Mouse (Mus musculus) cerebellum, adult 2 months (tissue): ENCODE results near the gene Pip5kl1. TPM values are rescaled to one million over a fixed set of nuclear protein-coding genes. Genes with fewer than 3 reads are reported as not detected.
A peak's percentile ranks its signal among the peaks of the same experiment; 100 is the strongest.

Source experiments
- DNase-seq, 2 experiments: peaks; one replicate each; pipeline ENCODE4 v3.0.0; 2021
- H3K27ac ChIP-seq: fragments of 200-500 bp; 2 replicates; pipeline ENCODE4 v1.5.1; 2012; ENCODE audit warnings: low read length, control low read depth, inconsistent platforms; ENCODE audit not compliant: insufficient read depth
- H3K27me3 ChIP-seq: fragments of 200-500 bp; 2 replicates; pipeline ENCODE4 v1.6.1; 2012; ENCODE audit warnings: inconsistent platforms, mild to moderate bottlenecking, low read length, moderate library complexity; ENCODE audit not compliant: control insufficient read depth, insufficient read depth
- H3K4me1 ChIP-seq: fragments of 200-500 bp; 2 replicates; pipeline ENCODE4 v1.6.1; 2011; ENCODE audit warnings: low read length; ENCODE audit not compliant: control insufficient read depth, insufficient read depth
- H3K4me3 ChIP-seq: fragments of 200-500 bp; replicated peaks from 2 replicates; pipeline ENCODE3; 2011; ENCODE audit warnings: mild to moderate bottlenecking, low read depth, low read length, control low read depth; ENCODE audit not compliant: insufficient read depth
- CTCF ChIP-seq: fragments of 200-500 bp; IDR thresholded peaks from 2 replicates; pipeline ENCODE4 v1.5.1; 2011; ENCODE audit warnings: low read depth, mild to moderate bottlenecking, control low read depth, low read length, moderate library complexity, borderline replicate concordance; ENCODE audit not compliant: insufficient read depth
- POLR2A ChIP-seq: fragments of 200-500 bp; IDR thresholded peaks from 2 replicates; pipeline ENCODE4 v1.6.1; 2011; ENCODE audit warnings: low read length, control low read depth, borderline replicate concordance; ENCODE audit not compliant: insufficient read depth
- WGBS: fragments of 180-500 bp; shearing (Covaris S2); methylation state at CpG from one replicate; pipeline ENCODE4 v1.1.7; 2018; 5-methylcytosine and 5-hydroxymethylcytosine counted together
- polyA plus RNA-seq: library from polyadenylated mRNA; depleted of rRNA; stranded (reverse); fragments of >200 nt; gene quantifications from 2 replicates; pipeline ENCODE4 v1.2.3, GENCODE M21; 2012

Gene Pip5kl1
- polyA plus RNA-seq, 1 experiment, result 28.4 TPM

GRCm38 (mm10) chr2:32590224-32590623, 15.6 kb downstream of the Pip5kl1 start:
- H3K27me3 ChIP-seq, result no peaks in the 10 kb centered on the region
- peaks cover 31% of the 10 kb centered on the region for H3K4me1 ChIP-seq
- H3K27ac ChIP-seq, result peak overlapping the region; percentile 95
- peak in 1 of 2 experiments; percentile 55 for DNase-seq
- WGBS, result 11% methylated on average over 10 of the region's 10 CpGs
- H3K4me3 ChIP-seq, result peak overlapping the region; percentile 76
- TF ChIP-seq POLR2A (no peak), CTCF (no peak)

- TF ChIP-seq CTCF (no peak), POLR2A (no peak)
- no peak overlapping the region for H3K4me3 ChIP-seq
- 9% methylated on average over 6 of the region's 6 CpGs for WGBS
Observed at GRCm38 (mm10) chr2:32591249-32591648, 16.7 kb downstream of the Pip5kl1 start.

GRCm38 (mm10) chr2:32596725-32597124, 22.1 kb downstream of the Pip5kl1 start:
- WGBS, result 12% methylated on average over 13 of the region's 13 CpGs
- no peak overlapping the region for H3K4me3 ChIP-seq
- H3K4me1 ChIP-seq, result peaks cover 71% of the 10 kb centered on the region
- H3K27me3 ChIP-seq, result no peaks in the 10 kb centered on the region
- DNase-seq, result peak; percentile 92 to 95
- H3K27ac ChIP-seq, result peak overlapping the region; percentile 78
- no peak for TF ChIP-seq POLR2A
- no peak for TF ChIP-seq CTCF

More at GRCm38 (mm10) chr2:32591249-32591648, 16.7 kb downstream of the Pip5kl1 start:
- Histone ChIP-seq H3K27ac (no peak overlapping the region), H3K27me3 (no peaks in the 10 kb centered on the region), H3K4me1 (peaks cover 39% of the 10 kb centered on the region)
- peak; percentile 47 to 67 for DNase-seq

- WGBS, result 36% methylated on average over 5 of the region's 5 CpGs
- H3K4me3 ChIP-seq, result no peak overlapping the region
- H3K27me3 ChIP-seq, result no peaks in the 10 kb centered on the region
- peaks cover 75% of the 10 kb centered on the region for H3K4me1 ChIP-seq
- TF ChIP-seq CTCF (no peak), POLR2A (no peak)
- peak overlapping the region; percentile 78 for H3K27ac ChIP-seq
- DNase-seq, result no peak
Observed at GRCm38 (mm10) chr2:32597248-32597647, 22.7 kb downstream of the Pip5kl1 start.

GRCm38 (mm10) chr2:32597699-32598098, 23.1 kb downstream of the Pip5kl1 start:
- WGBS, result 60% methylated on average over 5 of the region's 5 CpGs
- TF ChIP-seq CTCF (no peak), POLR2A (no peak)
- DNase-seq, result peak in 1 of 2 experiments; percentile 46
- H3K27me3 ChIP-seq, result no peaks in the 10 kb centered on the region
- H3K27ac ChIP-seq, result peak overlapping the region; percentile 78
- peaks cover 74% of the 10 kb centered on the region for H3K4me1 ChIP-seq
- no peak overlapping the region for H3K4me3 ChIP-seq

- DNase-seq, result peak; percentile 70 to 75
- 7% methylated on average over 8 of the region's 8 CpGs for WGBS
- H3K27me3 ChIP-seq, result no peaks in the 10 kb centered on the region
- H3K4me1 ChIP-seq, result peaks cover 69% of the 10 kb centered on the region
- TF ChIP-seq CTCF (no peak), POLR2A (no peak)
- H3K27ac ChIP-seq, result peak overlapping the region; percentile 78
- no peak overlapping the region for H3K4me3 ChIP-seq
Observed at GRCm38 (mm10) chr2:32598506-32598905, 23.9 kb downstream of the Pip5kl1 start.

GRCm38 (mm10) chr2:32599409-32599808, 24.8 kb downstream of the Pip5kl1 start, which contains the start of gene St6galnac6:
TSS of gene St6galnac6 (plus strand) at chr2:32599709.
- TF ChIP-seq POLR2A, result no peak
- no peak for TF ChIP-seq CTCF
- no peak within 1 kb of the TSS for H3K4me3 ChIP-seq
- peaks cover 62% of the 10 kb centered on the region for H3K4me1 ChIP-seq
- H3K27me3 ChIP-seq, result no peaks in the 10 kb centered on the region
- 77% methylated on average over 3 of the region's 3 CpGs for WGBS
- no peak for DNase-seq
- H3K27ac ChIP-seq, result peak within 1 kb of the TSS; percentile 78

- WGBS, result 35% methylated on average over 8 of the region's 8 CpGs
- peak; percentile 62; the same call in 1 of the 2 replicates for TF ChIP-seq CTCF
- no peak for TF ChIP-seq POLR2A
- peak; percentile 52 to 60 for DNase-seq
Observed at GRCm38 (mm10) chr2:32601417-32602065, 26.9 kb downstream of the Pip5kl1 start.

More at GRCm38 (mm10) chr2:32601417-32602065, 26.9 kb downstream of the Pip5kl1 start:
- H3K27ac ChIP-seq, result no peak overlapping the region
- no peaks in the 10 kb centered on the region for H3K27me3 ChIP-seq
- no peak overlapping the region for H3K4me3 ChIP-seq
- peaks cover 46% of the 10 kb centered on the region for H3K4me1 ChIP-seq
